Mouse (Mus musculus): ENCODE results near the gene Zfp507. TPM values are rescaled to one million over a fixed set of nuclear protein-coding genes. Genes with fewer than 3 reads are reported as not detected.

Zfp507 gene
- total RNA-seq, 2 experiments from 2014 or later = 30.6 to 33.6 TPM

- peak in 1 of 2 experiments; percentile 70 for DNase-seq (ENCODE audit: low spot score in 2 of 2)
These were observed 62.1 kb downstream of the Zfp507 start for GRCm38 (mm10) chr7:35740489-35741230.

GRCm38 (mm10) chr7:35738871-35739270, 63.9 kb downstream of the Zfp507 start:
- no peak for DNase-seq (ENCODE audit: low spot score in 2 of 2)

- DNase-seq (ENCODE audit: low spot score in 2 of 2) = peak in 1 of 2 experiments; percentile 67
These were observed 69.3 kb downstream of the Zfp507 start for GRCm38 (mm10) chr7:35733313-35734050.

- no peak for DNase-seq (ENCODE audit: low spot score in 2 of 2)
These were observed 70.2 kb downstream of the Zfp507 start for GRCm38 (mm10) chr7:35732585-35733059.

GRCm38 (mm10) chr7:35729621-35730031, 73.2 kb downstream of the Zfp507 start:
- DNase-seq (ENCODE audit: low spot score in 2 of 2) = no peak

GRCm38 (mm10) chr7:35728376-35728775, 74.4 kb downstream of the Zfp507 start:
- no peak for DNase-seq (ENCODE audit: low spot score in 2 of 2)

GRCm38 (mm10) chr7:35723035-35723434, 79.8 kb downstream of the Zfp507 start:
- no peak for DNase-seq (ENCODE audit: low spot score in 2 of 2)

Other genes starting within 250 kb of the Zfp507 start
- 10 to 100 TPM; 62.4 to 65.4 TPM for gene Nudt19, start 246.7 kb downstream of the Zfp507 start, total RNA-seq (2021)
- gene Rgs9bp, start 217.4 kb downstream of the Zfp507 start, total RNA-seq (2021) = under 1 TPM; 0.22 to 0.23 TPM
- gene Ankrd27, start 216.8 kb downstream of the Zfp507 start, total RNA-seq (2021) = 10 to 100 TPM; 36.2 to 37.8 TPM
- gene Pdcd5, start 155.5 kb downstream of the Zfp507 start, total RNA-seq (2021) = 10 to 100 TPM; 77.9 to 80.8 TPM
- gene Dpy19l3, start 48.5 kb downstream of the Zfp507 start, total RNA-seq (2021) = 10 to 100 TPM; 85.2 to 94.9 TPM